Mouse (Mus musculus) T-cell, adult 2 months (primary cell): Measurements from ENCODE around the gene Borcs5.

Experiments
- DNase-seq: peaks from one replicate; pipeline ENCODE4 v3.0.0; 2022; ENCODE audit warnings: low spot score

The Borcs5 gene

GRCm38 (mm10) chr6:134630447-134630846, 8.9 kb upstream of the Borcs5 start:
- no peak for DNase-seq

GRCm38 (mm10) chr6:134631947-134632687, 7.2 kb upstream of the Borcs5 start, which contains the start of gene Mansc1:
TSS of gene Mansc1 (minus strand) at chr6:134632488.
- peak; percentile 46 for DNase-seq

GRCm38 (mm10) chr6:134632756-134633155, 6.6 kb upstream of the Borcs5 start:
- no peak for DNase-seq

GRCm38 (mm10) chr6:134633553-134633952, 5.8 kb upstream of the Borcs5 start:
- DNase-seq = no peak

- DNase-seq = no peak
These were observed 2.8 kb upstream of the Borcs5 start for GRCm38 (mm10) chr6:134636476-134636875.

- no peak for DNase-seq
These were observed 590 bp downstream of the Borcs5 start for GRCm38 (mm10) chr6:134639900-134640299.

GRCm38 (mm10) chr6:134640485-134641475, 1.5 kb downstream of the Borcs5 start:
- DNase-seq = peak; percentile 93

- DNase-seq = no peak
These were observed 2.6 kb downstream of the Borcs5 start for GRCm38 (mm10) chr6:134641738-134642446.

- DNase-seq = peak; percentile 13
These were observed 4.0 kb downstream of the Borcs5 start for GRCm38 (mm10) chr6:134643296-134643695.

GRCm38 (mm10) chr6:134646835-134647234, 7.5 kb downstream of the Borcs5 start:
- DNase-seq = no peak

- DNase-seq = no peak
These were observed 8.3 kb downstream of the Borcs5 start for GRCm38 (mm10) chr6:134647621-134648020.

GRCm38 (mm10) chr6:134648356-134648755, 9.0 kb downstream of the Borcs5 start:
- DNase-seq = no peak

- no peak for DNase-seq
These were observed 17.2 kb downstream of the Borcs5 start for GRCm38 (mm10) chr6:134656527-134656926.

GRCm38 (mm10) chr6:134659108-134659958, 20.0 kb downstream of the Borcs5 start:
- peak; percentile 52 for DNase-seq

- DNase-seq = no peak
These were observed 21.6 kb downstream of the Borcs5 start for GRCm38 (mm10) chr6:134660714-134661406.

GRCm38 (mm10) chr6:134664573-134664972, 25.3 kb downstream of the Borcs5 start:
- no peak for DNase-seq

GRCm38 (mm10) chr6:134665817-134666216, 26.5 kb downstream of the Borcs5 start:
- no peak for DNase-seq

- DNase-seq = no peak
These were observed 29.2 kb downstream of the Borcs5 start for GRCm38 (mm10) chr6:134668519-134668918.

GRCm38 (mm10) chr6:134669179-134669865, 30.0 kb downstream of the Borcs5 start:
- DNase-seq = no peak

GRCm38 (mm10) chr6:134670881-134671411, 31.6 kb downstream of the Borcs5 start:
- DNase-seq = no peak
